Mouse (Mus musculus): ENCODE results near the gene Nxph4.

Nxph4 gene

DNA sequence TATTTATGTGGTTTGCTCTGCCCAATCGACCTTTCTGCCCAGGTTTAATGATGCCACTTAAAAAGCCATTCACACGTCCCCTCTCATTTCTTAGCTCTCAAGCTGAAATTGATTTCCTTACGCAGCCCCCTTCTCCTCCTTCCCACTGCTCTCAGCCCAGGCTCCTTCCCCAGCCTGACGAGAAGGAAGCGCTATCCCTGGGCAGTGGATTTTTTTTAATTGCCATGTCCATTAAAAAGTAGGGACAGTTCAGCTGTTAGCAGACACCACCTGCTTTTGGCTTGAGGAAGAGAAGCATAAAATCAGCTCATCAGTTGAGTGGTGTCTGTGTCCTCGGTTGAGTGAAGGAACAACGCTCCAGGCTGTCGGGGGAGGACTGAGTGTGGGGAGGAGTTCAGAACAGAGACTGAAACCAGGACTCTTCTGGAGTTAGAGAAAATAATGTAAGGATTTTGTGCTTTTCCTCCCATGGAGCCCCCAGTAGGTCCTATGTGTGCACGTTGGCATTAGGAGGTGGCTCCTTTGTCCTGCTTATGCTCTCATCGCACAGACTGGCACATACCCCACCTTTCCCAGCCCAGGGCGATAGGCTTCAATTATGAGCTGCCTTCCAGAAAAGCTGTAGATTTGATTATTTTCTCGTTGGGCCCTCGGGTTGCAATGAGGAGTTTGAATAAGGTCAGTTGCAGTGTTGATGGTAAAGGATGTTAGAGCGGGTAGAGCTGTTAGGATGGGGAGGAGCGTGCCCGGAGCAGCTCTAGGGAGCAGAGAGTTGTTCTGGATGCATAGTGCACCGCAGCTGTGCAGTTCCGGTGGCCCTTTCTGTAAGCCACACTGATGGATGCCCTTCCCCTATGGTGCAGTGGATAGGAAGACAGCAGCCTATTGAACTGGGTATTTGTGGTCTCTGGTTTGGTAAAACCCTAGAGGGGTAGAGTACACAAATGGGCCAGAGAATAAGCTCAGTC, 43.9 kb downstream of the Nxph4 start:
- intact Hi-C loops (cut with DNase I) = no loop called here

DNA sequence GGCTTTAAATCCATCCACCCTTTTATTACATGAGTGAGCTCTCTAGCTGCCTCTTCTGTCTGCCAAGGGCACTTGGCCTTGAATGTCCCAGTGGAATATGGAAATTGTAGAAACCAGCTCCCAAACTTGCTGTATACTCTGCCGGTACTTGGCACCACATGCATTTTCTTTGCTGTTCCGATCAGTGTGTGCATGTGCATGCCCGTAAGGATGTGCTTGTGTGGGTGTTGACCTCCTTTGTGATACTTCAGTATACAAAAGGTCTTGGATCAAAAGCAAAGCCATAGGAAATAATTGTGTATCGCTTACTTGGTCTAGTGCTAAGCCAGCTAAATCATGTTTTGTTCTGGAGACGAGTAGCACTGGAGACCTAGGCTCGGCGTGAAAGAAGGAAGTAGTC, 45.5 kb downstream of the Nxph4 start:
- intact Hi-C loops (cut with DNase I) = no loop called here

DNA sequence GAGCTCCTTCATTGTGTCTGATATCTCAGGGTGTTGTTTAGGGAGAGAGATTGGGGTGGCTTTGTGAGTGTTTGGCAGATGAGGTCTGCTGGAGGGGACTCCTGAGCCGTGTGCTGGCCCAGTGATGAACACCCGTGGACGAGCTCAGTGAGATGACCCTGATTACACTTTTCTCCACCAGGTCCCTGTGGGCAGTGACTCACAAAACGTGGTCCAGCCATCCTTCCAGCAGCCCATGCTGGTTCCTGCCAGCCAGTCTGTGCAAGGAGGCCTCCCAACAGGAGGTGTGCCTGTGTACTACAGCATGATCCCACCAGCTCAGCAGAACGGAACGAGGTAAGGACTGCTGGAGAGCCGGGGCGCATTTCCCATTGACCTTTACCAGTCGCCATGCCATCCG, 49.1 kb downstream of the Nxph4 start:
- intact Hi-C loops (cut with DNase I) = no loop called here

DNA sequence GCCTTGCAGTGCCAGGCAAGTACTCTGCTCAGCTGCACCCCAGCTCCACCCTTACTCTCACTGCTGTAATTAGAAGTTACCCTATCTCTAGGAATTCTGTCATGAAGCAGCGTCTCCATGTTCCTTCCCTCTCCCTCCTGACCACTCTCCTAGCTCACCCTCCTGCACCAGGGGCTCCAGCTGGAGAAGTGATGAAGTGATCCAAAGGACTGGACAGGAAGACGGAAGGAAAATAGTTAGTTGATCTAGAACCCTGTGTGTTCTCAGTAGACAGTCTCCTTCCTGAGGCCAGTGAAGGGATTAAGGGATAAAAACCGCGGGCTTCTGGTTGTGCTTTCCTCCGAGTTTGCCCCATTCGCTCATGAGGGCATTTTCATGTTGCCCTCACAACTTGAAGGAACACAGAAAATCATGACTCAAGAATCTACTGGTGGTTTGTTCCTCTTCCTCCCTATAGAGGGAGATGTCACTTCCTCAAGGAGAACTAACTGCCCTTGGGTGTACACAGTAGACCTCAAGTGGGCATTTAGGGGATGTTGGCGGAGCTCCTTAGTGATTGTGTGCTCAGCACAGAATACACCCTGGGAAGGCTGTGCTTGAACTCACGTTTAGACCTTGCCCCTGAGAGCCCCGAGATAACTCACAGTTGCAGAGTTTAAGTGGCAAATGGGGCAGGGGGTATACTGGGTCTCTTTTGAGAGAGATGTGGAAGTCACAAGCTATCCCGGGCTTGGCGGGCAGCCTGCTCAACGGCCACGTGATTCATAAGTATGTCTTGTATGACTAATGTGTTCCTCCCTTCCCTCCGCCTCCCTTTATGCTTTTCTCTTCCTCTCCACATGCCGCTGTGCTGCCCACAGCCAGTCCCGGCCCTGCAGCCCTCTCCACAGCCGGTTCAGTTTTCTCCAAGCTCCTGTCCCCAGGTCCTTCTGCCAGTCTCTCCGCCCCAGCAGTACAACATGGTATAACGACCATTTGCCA, 53.2 kb downstream of the Nxph4 start:
- intact Hi-C loops (cut with DNase I) = no loop called here

DNA sequence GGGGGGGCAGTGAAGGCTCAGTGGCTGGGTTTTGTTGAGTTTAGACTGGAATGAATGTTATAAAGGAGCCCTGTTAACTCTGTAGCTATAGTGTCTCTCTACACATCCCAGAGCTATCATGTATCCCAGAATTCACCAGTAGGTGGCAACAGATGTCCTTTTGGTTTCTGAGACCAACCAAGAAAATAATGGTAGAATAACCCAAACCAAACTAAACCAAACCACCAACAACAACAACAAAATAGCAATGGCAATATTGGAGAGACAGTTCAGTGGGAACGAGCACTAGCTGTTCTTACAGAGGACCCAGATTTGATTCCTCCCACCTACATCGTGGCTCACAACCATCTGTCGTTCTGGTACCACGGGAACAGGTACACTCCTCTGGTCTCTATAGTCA, 55.2 kb downstream of the Nxph4 start:
- intact Hi-C loops (cut with DNase I) = no loop called here

DNA sequence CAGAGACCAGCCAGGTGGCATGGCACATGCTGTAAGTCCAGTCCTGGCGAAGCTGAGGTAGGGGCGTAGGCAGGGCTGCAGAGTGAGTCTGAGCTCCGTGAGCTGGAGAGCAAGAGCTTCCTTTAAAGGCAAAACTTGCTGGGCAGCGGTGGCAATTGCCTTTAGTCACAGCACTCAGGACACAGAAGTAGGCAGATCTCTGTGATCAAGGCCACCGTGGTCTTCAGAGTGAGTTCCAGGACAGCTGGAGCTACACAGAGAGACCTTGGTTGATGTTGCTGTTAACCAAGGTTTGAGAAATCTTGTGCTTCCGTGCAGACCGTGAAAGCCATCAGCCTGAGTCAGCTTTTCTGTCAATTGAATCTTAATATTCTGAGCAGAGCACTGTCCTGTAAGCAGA, 57.1 kb downstream of the Nxph4 start:
- intact Hi-C loops (cut with DNase I) = no loop called here

DNA sequence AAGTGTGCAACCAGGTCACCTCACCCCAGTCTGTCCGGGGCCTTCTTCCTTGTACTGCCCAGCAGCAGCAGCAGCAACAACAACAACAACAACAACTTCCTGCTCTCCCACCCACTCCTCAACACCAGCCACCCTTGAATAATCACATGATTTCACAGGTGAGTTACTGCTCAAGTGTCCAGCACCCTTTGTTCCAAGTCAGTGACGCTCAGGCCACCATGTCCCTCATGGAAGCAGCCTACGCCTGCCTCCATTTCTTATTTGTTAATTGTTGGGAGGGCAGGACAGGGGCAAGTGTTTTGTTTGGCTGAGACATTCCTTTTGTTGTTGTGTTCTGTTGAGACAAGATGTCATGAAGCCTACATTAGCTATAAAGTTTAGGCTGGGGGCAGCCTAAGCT, 57.8 kb downstream of the Nxph4 start:
- intact Hi-C loops (cut with DNase I) = no loop called here
